Mouse (Mus musculus) A20 (cell line): ENCODE data around the gene Sin3a.

Source experiments
- DNase-seq: peaks from one replicate; pipeline ENCODE4 v3.0.0-alpha.2; 2011; ENCODE audit warnings: low read depth, low spot score

Sin3a gene

DNA sequence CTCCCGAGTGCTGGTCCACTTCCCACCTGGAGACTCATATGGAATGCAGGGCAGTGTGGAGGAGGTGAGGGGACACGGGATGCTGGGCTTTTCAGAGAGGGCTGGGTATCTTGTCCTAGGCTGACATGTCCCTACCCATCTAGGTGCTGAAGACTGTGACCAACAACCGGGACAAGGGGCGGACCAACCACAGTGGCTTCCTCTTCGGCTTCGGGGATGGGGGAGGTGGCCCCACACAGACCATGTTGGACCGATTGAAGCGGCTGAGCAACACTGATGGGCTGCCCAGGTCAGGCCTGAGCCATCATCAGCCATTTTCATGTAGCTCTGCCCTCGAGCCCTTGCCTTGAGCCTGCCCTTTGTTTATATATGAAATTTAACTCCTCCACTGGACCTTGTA is 65.9 kb downstream of the Sin3a start:
- DNase-seq: no peak

DNA sequence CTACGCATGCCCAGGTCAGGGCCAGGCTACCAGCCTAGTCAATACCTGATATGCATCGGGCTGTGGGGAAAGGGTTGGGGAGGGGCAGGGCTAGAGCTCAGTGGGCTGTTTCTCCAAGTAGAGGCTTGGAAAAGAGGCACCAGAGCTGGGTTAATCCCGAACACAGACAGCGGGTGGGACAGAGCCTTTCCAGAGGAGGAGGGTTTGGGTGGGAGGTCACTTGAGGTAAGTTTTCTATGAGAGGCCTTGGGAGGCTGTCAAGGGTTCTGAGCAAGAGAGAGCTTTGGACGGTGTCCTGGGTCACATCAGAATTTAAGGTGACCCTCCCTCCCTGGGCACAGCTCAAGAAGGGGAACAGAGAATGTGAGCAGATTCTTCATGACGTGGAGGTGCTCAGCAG is 66.7 kb downstream of the Sin3a start:
- DNase-seq: no peak

DNA sequence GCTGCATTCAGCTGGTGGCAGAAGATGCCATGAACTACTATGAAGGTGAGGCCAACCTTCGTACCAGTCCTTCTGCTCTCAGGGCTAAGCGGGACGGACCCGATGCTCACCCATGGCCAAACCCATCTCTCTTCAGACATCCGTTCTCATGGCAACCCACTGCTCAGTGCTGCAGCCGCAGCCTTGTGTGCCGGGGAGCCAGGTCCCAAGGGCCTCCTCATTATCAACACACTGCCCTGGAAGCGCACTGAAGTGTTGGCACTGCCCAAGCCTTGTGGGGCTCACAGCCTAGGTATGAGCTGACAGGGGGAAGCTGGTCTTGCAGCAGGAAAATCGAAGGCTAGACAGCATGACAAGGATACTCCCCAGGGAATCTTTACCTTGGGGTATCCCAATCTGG is 67.3 kb downstream of the Sin3a start:
- DNase-seq: no peak

DNA sequence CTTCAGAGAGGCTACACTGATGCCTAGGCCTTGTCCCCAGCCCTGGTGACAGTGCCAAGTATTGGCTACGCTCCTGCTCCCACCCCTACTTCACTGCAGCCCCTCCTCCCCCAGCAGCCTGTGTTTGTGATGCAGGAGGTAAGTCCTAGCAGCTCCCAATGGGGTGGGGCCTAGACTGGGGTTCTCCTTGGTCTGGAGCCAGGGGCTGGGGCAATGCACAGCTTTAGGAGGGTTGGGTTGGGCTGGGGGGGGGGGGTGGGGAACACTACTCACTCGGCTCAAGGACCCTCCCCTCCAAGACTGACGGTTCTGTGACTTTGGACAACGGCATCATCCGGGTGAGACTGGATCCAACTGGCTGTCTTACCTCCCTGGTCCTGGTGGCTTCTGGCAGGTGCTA is 67.7 kb downstream of the Sin3a start:
- no peak for DNase-seq

- DNase-seq: no peak
These were observed 69.8 kb downstream of the Sin3a start for GRCm38 (mm10) chr9:57141417-57142353.

DNA sequence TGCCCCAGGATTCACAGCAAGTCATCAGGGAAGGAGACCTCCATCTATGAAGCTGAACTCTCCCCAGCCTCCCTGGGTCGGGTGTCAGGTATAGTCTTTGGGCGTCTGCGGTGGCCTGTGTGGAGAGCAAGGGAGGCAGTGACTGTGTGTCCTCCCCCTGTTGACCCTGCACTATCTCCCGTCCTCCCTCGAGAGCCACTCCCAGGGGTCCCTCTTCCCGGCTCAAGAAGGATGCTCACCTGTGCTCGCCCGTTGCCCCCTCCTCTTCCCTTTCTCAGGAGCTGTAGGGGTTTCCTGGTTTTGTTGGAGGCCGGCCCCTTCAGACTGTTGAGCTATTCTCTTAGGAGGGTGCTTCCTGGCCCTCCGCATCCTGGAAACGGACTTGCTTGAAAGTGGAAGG is 71.4 kb downstream of the Sin3a start:
- DNase-seq: no peak

DNA sequence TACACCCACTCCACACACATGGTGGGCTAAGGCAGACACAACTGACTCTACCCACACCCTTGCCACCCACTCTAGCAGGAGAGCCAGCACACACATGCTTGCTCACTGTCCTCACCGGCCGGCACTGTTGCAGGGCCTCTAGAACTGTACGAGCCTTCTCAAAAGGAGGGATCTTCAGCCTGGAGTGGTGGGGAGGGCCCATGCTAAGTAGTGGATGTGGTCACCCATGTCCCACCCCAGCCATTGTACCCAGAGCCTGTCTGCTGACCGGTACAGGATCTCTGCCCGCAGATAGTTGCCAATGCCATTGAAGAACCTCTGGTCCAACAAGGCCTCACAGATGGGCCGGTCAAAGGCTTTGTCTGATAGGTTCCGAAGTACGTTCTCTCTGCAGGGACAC is 73.0 kb downstream of the Sin3a start:
- no peak for DNase-seq

- DNase-seq: peak; percentile 69
These were observed 74.7 kb downstream of the Sin3a start for GRCm38 (mm10) chr9:57146451-57147066.

DNA sequence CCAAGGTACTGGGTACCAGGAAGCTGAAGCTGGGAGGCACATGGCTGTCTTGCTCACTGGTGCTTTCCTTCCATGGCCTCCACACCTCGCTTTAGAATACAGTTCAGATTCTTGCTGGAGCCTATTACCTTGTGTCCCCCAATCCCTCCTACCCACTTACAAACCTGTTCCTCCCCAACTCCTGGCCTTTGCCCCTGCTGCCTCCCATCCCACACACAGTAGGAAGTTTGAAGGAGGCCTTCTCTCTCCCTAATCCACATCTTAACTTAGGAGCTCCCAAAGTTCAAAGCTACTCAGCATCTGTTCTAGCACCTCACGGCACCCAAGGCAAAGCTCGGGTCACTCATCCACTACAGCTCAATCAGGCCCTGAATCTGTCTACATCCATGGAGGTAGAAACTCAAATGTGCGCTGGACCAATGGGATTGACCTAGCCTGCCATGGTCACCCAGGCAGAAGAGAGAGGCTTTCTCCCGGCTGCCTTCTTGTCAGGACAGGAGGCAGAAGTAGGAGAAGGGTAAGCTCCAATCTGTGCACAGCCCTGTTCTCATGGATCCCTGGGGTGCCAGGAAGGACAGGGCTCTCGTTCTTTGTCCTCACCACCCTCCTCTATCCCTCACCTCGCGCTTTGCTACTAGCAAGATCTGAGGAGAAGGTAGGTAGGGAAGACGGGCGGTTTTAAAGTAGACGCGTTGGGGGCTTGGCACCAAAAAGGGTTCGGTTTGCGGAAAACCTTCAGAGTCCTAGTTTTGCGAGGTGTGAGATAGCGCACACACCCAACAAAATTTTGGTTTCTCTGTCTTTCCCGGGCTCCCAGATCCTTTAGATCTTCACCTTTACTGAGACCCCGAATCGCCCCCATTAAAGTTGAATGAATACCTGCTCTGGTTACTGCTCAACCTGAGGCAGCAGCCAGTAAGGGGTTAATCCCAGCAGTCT is 75.6 kb downstream of the Sin3a start:
- peak; percentile 49 for DNase-seq

DNA sequence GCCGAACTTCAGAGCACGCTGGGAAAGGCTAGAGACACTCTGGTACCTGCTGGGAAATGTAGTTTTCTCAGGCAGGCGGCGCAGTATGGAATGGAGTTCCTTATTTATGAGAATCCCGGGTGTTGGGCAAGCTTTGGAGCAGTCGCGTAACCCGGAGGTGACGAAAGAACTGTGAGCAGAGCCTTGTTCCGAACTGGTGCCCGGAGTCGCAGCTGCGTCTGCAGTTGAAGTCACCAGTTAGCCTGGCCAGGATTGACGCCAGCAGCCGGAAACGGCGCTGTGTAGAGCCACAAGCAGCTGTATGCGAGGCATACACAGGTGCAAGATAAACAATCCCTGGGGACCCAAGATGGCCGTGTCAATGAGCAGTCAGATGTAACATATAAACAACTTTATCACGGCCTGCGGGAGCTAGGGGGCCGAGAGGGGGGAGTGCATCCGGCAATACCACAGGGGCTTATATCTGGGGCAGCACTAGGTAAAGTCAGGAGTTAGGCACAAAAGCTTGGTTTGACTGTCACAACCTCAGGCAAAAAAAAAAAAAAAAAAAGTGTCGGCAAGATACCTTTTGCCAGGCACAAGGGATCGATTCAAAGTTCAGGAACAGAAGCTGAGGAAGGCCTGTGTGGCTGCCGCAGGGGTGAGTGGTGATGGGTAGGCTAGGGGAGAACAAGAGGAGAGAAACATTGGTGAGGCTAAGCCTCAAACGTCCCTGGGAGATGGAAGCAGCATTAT is 76.5 kb downstream of the Sin3a start, which contains the start of gene Neil1:
Neil1 (minus strand) TSS at position 162 of the 735 bp plus-strand sequence.
- DNase-seq: peak; percentile 98

DNA sequence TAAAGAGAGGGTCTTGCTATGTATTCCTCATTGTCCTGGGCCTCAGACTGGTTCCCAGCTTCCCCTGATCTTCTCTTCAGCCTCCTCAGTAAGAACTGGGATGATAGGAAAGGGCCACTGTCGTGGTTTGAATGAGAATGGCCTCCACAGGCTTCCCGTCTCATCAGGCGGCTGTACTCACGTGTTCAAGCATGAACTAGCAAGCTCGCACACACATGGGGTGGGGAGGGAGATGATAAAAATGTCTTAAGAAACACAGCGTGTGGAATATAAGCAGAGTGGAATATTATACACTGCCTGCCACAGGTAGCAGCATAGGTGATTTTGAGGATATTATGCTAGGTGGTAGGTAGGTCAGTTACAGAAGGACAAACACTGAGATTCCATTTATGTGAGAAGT is 77.2 kb downstream of the Sin3a start:
- peak; percentile 77 for DNase-seq

GRCm38 (mm10) chr9:57150192-57150591 is 78.4 kb downstream of the Sin3a start:
- DNase-seq: peak; percentile 88

DNA sequence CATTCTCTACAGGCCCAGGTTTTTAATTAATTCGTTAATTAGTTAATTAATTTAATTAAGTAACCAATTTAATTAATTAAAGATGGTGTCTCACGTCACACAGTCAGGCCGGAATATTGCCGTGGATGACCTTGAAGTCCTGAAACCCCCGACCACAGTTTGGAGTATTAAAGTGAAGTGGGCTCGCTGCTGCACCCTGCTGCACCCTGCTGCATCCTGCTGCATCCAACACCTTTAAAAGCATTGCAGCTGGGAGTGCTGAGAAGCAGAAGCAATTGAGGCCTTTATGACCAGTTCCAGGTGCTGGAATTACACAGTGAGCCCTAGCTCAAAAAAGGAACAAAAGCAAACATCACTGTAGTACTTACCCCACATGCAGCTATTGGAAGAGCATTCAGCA is 80.5 kb downstream of the Sin3a start:
- DNase-seq: peak; percentile 44

DNA sequence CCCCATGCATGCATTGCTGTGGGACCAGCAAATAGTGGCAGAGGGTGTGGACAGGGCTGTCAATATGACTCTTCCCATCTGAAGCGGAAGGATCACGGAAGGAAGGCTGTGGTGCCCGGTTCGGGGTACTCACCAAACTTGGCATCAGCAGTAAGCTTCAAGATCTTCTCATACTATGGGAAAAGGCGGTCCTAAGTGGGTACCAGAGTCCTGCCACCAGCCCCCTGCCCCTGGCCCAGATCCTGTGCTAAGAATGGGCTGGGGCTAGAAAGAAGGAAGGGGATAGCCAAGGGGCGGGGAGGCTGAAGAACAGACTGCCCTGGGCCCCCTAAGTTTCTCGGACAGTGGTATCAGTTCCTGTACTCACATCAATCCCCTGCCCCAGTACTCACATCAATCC is 84.5 kb downstream of the Sin3a start:
- no peak for DNase-seq

- no peak for DNase-seq
These were observed 85.0 kb downstream of the Sin3a start for GRCm38 (mm10) chr9:57156823-57157222.

GRCm38 (mm10) chr9:57157499-57157898 is 85.7 kb downstream of the Sin3a start:
- DNase-seq: no peak

GRCm38 (mm10) chr9:57158013-57158470 is 86.2 kb downstream of the Sin3a start, which contains the start of gene Commd4:
Gene Commd4 (minus strand): TSS chr9:57158331.
- peak; percentile 93 for DNase-seq

GRCm38 (mm10) chr9:57158506-57158905 is 86.7 kb downstream of the Sin3a start:
- no peak for DNase-seq

- peak; percentile 66 for DNase-seq
These were observed 90.7 kb downstream of the Sin3a start for GRCm38 (mm10) chr9:57162496-57162895.

DNA sequence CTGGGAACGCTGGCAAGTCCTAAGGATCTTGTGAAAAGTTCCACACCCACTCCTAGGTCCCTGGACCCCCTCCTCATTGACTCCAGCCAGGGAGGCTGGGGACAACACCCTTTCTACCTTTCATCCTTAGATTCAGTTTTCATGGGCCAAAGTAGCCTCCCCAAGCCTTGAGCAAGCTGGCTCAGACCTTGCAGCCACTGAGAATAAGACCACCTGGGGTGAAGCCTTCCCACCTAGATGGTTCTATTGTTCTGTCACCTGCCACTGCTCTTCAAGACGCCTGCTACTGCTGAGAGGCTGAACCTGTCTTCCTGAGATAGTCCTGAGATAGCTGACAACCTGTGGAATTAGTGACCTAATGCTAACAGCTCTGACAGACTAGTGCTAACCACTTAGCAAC is 91.3 kb downstream of the Sin3a start:
- no peak for DNase-seq

- no peak for DNase-seq
These were observed 94.3 kb downstream of the Sin3a start for GRCm38 (mm10) chr9:57166173-57166572.
